Mouse (Mus musculus) cortical plate, adult 2 months (tissue): ENCODE data around the gene Myo6. TPM values are rescaled to one million over a fixed set of nuclear protein-coding genes. Genes with fewer than 3 reads are reported as not detected.

Source experiments
- H3K27ac ChIP-seq: fragments of 200-500 bp; 2 replicates; pipeline ENCODE4 v1.5.1; 2012; ENCODE audit warnings: low read length, control low read depth, inconsistent platforms; ENCODE audit not compliant: insufficient read depth
- H3K4me1 ChIP-seq: fragments of 200-500 bp; 2 replicates; pipeline ENCODE4 v1.6.1; 2011; ENCODE audit warnings: low read length; ENCODE audit not compliant: control insufficient read depth, insufficient read depth
- H3K4me3 ChIP-seq: fragments of 200-500 bp; 2 replicates; pipeline ENCODE4 v1.5.1; 2011; ENCODE audit warnings: mild to moderate bottlenecking, low read length, control low read depth; ENCODE audit not compliant: insufficient read depth
- CTCF ChIP-seq: fragments of 200-500 bp; IDR thresholded peaks from 2 replicates; pipeline ENCODE4 v1.5.1; 2011; ENCODE audit warnings: mild to moderate bottlenecking, control low read depth, low read length; ENCODE audit not compliant: insufficient read depth; ENCODE audit errors: extremely low read depth
- POLR2A ChIP-seq: fragments of 200-500 bp; IDR thresholded peaks from 2 replicates; pipeline ENCODE4 v1.6.1; 2011; ENCODE audit warnings: mild to moderate bottlenecking, low read length, control low read depth; ENCODE audit not compliant: insufficient read depth; ENCODE audit errors: extremely low read depth
- polyA plus RNA-seq: library from polyadenylated mRNA; depleted of rRNA; stranded (reverse); fragments of >200 nt; gene quantifications from 2 replicates; pipeline ENCODE4 v1.2.3, GENCODE M21; 2012; rRNA removed

Gene Myo6
- polyA plus RNA-seq, 1 experiment, result 48.9 TPM

GRCm38 (mm10) chr9:80338026-80338425 is 173.2 kb downstream of the Myo6 start:
- no peak for TF ChIP-seq POLR2A

GRCm38 (mm10) chr9:80340927-80341326 is 176.1 kb downstream of the Myo6 start:
- H3K27ac ChIP-seq, result no peak overlapping the region
- TF ChIP-seq CTCF (no peak), POLR2A (no peak)
- no peak overlapping the region for H3K4me3 ChIP-seq
- no peaks in the 10 kb centered on the region for H3K4me1 ChIP-seq

More at GRCm38 (mm10) chr9:80338026-80338425, 173.2 kb downstream of the Myo6 start:
- Histone ChIP-seq H3K4me1 (no peaks in the 10 kb centered on the region), H3K27ac (no peak overlapping the region), H3K4me3 (no peak overlapping the region)

GRCm38 (mm10) chr9:80341756-80342155 is 176.9 kb downstream of the Myo6 start:
- TF ChIP-seq POLR2A (no peak), CTCF (no peak)
- Histone ChIP-seq H3K4me3 (no peak overlapping the region), H3K27ac (no peak overlapping the region)

GRCm38 (mm10) chr9:80342520-80342919 is 177.7 kb downstream of the Myo6 start:
- H3K4me3 ChIP-seq, result no peak overlapping the region
- H3K27ac ChIP-seq, result no peak overlapping the region
- TF ChIP-seq POLR2A (no peak), CTCF (no peak)
- no peaks in the 10 kb centered on the region for H3K4me1 ChIP-seq

More at GRCm38 (mm10) chr9:80341756-80342155, 176.9 kb downstream of the Myo6 start:
- H3K4me1 ChIP-seq, result no peaks in the 10 kb centered on the region

- Histone ChIP-seq H3K4me3 (no peak overlapping the region), H3K4me1 (no peaks in the 10 kb centered on the region), H3K27ac (no peak overlapping the region)
- TF ChIP-seq CTCF (no peak), POLR2A (no peak)
Measured at GRCm38 (mm10) chr9:80344451-80345000, 179.7 kb downstream of the Myo6 start.

GRCm38 (mm10) chr9:80351295-80351677 is 186.5 kb downstream of the Myo6 start:
- no peak for TF ChIP-seq POLR2A
- TF ChIP-seq CTCF, result no peak
- Histone ChIP-seq H3K4me3 (no peak overlapping the region), H3K4me1 (no peaks in the 10 kb centered on the region), H3K27ac (no peak overlapping the region)

GRCm38 (mm10) chr9:80351678-80352331 is 187.0 kb downstream of the Myo6 start:
- no peak overlapping the region for H3K4me3 ChIP-seq
- H3K27ac ChIP-seq, result no peak overlapping the region
- no peaks in the 10 kb centered on the region for H3K4me1 ChIP-seq
- TF ChIP-seq CTCF, result no peak

- H3K4me3 ChIP-seq, result no peak overlapping the region
- no peak overlapping the region for H3K27ac ChIP-seq
- no peak for TF ChIP-seq POLR2A
- TF ChIP-seq CTCF, result no peak
- H3K4me1 ChIP-seq, result no peaks in the 10 kb centered on the region
Measured at GRCm38 (mm10) chr9:80360063-80360462, 195.2 kb downstream of the Myo6 start.

Other genes with a start within 250 kb of the Myo6 start
- gene Filip1, start 152.2 kb upstream of the Myo6 start, polyA plus RNA-seq, result 4.4 and 6.4 TPM in 2 replicates
- gene Senp6, start 98.1 kb upstream of the Myo6 start, polyA plus RNA-seq, result 31.1 and 35.0 TPM in 2 replicates